Mouse (Mus musculus) hindbrain, embryonic 15.5 days (tissue): ENCODE data around the gene Nectin1. TPM values are rescaled to one million over a fixed set of nuclear protein-coding genes. Genes with fewer than 3 reads are reported as not detected.

Experiments used
- ATAC-seq: fragments of 200-750 bp; cut with Nextera tagmentation; 2 replicates; pipeline ENCODE4 v1.8.0; 2017; ENCODE audit warnings: low read depth, moderate number of reproducible peaks, moderate TSS enrichment; ENCODE audit not compliant: low FRiP score
- H3K27ac ChIP-seq: fragments of 300-500 bp; sonication (generic); replicated peaks from 2 replicates; pipeline ENCODE4 v1.5.1; 2015; ENCODE audit warnings: mild to moderate bottlenecking, inconsistent platforms
- H3K27me3 ChIP-seq: fragments of 300-500 bp; sonication (generic); 2 replicates; pipeline ENCODE4 v1.6.1; 2015; ENCODE audit warnings: control low read depth, inconsistent platforms
- H3K36me3 ChIP-seq: fragments of 300-500 bp; sonication (generic); 2 replicates; pipeline ENCODE4 v1.6.1; 2015; ENCODE audit warnings: control low read depth, inconsistent platforms
- H3K4me1 ChIP-seq: fragments of 300-500 bp; sonication (generic); replicated peaks from 2 replicates; pipeline ENCODE4 v1.6.1; 2015; ENCODE audit warnings: control low read depth, inconsistent platforms
- H3K4me2 ChIP-seq: fragments of 300-500 bp; sonication (generic); 2 replicates; pipeline ENCODE4 v1.6.1; 2015; ENCODE audit warnings: moderate library complexity, mild to moderate bottlenecking, inconsistent platforms
- H3K4me3 ChIP-seq: fragments of 300-500 bp; sonication (generic); 2 replicates; pipeline ENCODE4 v1.5.1; 2015; ENCODE audit warnings: mild to moderate bottlenecking, inconsistent platforms
- H3K9ac ChIP-seq: fragments of 300-500 bp; sonication (generic); 2 replicates; pipeline ENCODE4 v1.6.1; 2015; ENCODE audit warnings: inconsistent platforms
- H3K9me3 ChIP-seq: fragments of 300-500 bp; sonication (generic); 2 replicates; pipeline ENCODE4 v1.6.1; 2016; ENCODE audit warnings: control low read depth, inconsistent platforms
- WGBS: fragments of 180-500 bp; shearing (Covaris S2); methylation state at CpG from one replicate; pipeline ENCODE4 v1.1.7; 2015; 5-methylcytosine and 5-hydroxymethylcytosine counted together
- polyA plus RNA-seq: library from polyadenylated mRNA; unstranded; fragments of >200 nt; fragmentation: Nextera tagmentation; extraction: Ambion mirVana; gene quantifications from 2 replicates; pipeline ENCODE4 v1.2.1, GENCODE M21; 2015

The Nectin1 gene
- polyA plus RNA-seq, 1 experiment from 2014 or later = 16.2 TPM

DNA sequence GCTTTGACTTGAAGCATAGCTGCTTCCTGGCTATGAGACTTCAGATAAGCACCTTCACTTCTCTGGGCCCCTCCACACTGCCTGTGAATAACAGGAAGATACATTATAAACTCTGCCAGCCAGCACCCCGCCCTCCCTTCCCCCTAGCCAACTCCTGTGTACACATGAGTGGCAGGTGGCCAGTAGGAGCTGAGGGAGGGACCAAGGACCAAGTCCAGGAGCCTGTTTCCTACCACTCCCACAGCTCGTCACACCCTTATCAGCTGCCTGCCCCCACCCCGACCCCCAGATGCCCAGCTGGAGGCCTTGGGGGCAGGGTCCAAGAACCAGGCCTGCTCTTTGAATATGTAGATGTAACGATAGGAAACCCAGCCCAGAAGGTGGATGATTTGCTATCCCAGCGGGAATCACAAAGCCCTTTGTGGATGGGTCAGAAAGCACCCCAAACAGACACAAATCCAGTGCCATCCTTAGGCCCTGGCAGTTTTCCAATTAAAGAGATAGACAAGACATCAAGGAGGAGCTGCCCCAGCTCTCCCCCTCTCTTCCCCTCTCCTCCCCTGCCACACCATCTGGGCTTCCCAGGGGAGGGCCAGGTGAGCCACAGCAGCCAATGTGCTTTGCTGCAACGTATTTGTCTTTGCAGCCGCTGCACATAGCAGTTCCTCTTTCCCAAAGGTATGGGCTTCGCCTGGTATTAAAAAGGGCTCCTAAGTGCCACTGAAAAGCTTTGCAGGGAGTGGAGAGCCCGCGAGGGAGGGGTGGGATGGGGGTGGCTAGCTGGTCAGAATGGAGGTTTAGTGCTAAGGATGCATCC, 14.1 kb upstream of the Nectin1 start:
- Histone ChIP-seq H3K27ac (no peak overlapping the region), H3K4me1 (peaks cover 12% of the 10 kb centered on the region), H3K27me3 (peaks cover 2% of the 10 kb centered on the region), H3K9me3 (no peaks in the 10 kb centered on the region), H3K36me3 (no peaks in the 10 kb centered on the region), H3K9ac (no peak overlapping the region), H3K4me2 (no peak overlapping the region), H3K4me3 (no peak overlapping the region)
- peak; percentile 16; the same call in 1 of the 2 replicates for ATAC-seq
- 14% methylated on average over 10 of the region's 10 CpGs for WGBS

GRCm38 (mm10) chr9:43730284-43731027, 13.3 kb upstream of the Nectin1 start:
- H3K4me1 ChIP-seq = peaks cover 12% of the 10 kb centered on the region
- no peak overlapping the region for H3K27ac ChIP-seq
- H3K4me3 ChIP-seq = no peak overlapping the region
- no peak overlapping the region for H3K4me2 ChIP-seq
- 14% methylated on average over 22 of the region's 22 CpGs for WGBS
- no peak overlapping the region for H3K9ac ChIP-seq
- no peaks in the 10 kb centered on the region for H3K9me3 ChIP-seq
- ATAC-seq = peak; percentile 32; the same call in 1 of the 2 replicates
- H3K36me3 ChIP-seq = no peaks in the 10 kb centered on the region
- H3K27me3 ChIP-seq = peaks cover 2% of the 10 kb centered on the region

DNA sequence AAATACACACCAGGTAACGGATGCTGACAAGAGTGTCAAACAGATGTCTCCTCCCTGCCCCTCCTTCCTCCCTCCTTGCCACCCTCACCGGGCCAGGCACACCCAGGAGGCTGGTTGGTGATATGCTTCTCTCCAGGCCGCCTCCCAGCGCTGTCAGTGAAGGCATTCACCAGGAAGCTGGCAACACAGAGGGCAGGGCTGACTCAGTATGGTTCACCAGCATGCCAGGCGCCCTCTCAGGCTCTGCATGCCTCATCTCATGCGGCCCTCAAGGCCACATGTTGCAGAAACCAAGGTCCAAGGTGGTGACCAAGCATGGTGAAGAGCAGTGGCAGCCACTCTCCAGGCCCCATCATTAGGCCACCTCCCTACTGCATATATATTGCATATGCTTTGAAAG, 11.9 kb upstream of the Nectin1 start:
- 72% methylated on average over 6 of the region's 6 CpGs for WGBS
- H3K4me2 ChIP-seq = no peak overlapping the region
- peaks cover 14% of the 10 kb centered on the region for H3K4me1 ChIP-seq
- no peak overlapping the region for H3K9ac ChIP-seq
- no peaks in the 10 kb centered on the region for H3K9me3 ChIP-seq
- no peaks in the 10 kb centered on the region for H3K36me3 ChIP-seq
- no peak overlapping the region for H3K4me3 ChIP-seq
- ATAC-seq = no peak
- peaks cover 2% of the 10 kb centered on the region for H3K27me3 ChIP-seq
- no peak overlapping the region for H3K27ac ChIP-seq

DNA sequence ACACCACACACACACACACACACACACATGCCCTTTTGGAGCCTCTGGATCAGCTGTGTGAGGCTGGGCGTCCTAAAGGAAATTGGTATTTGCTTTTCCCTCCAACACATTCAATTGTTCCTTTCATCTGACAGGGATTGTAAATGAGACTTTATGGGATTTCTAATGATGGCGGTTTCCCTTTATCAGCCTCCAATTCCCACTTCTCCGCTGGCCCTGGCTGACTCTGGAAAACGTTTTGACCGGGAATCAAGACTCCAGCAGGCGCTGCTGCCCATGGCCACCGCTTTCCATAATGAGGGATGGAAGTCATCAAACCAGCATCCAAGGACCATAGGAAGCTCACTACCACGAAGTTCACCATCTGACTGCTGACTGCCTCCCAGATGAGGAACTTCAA, 11.1 kb upstream of the Nectin1 start:
- H3K27ac ChIP-seq = no peak overlapping the region
- H3K27me3 ChIP-seq = peaks cover 2% of the 10 kb centered on the region
- H3K4me3 ChIP-seq = no peak overlapping the region
- no peak for ATAC-seq
- 54% methylated on average over 8 of the region's 8 CpGs for WGBS
- no peak overlapping the region for H3K9ac ChIP-seq
- peaks cover 22% of the 10 kb centered on the region for H3K4me1 ChIP-seq
- no peaks in the 10 kb centered on the region for H3K36me3 ChIP-seq
- H3K4me2 ChIP-seq = no peak overlapping the region
- H3K9me3 ChIP-seq = no peaks in the 10 kb centered on the region

DNA sequence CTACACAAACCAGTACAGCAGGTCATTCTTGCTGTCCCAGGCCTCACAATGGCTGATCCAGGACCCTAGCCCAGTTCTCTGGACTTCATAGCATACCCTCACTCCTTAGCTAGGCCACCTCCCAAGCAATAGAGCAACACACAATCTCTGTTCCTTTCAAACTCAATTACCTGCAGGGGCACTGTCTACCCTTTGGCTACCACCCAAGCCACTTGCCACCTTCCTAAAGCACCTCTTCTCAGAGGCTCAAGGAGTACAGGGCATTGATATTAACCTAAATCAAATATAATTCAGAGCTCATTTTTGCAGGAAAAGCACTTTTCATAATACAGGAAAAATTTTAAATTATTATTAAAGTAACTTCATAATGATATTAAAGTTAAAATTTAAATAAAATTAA, 8.8 kb upstream of the Nectin1 start:
- Histone ChIP-seq H3K27ac (no peak overlapping the region), H3K9ac (no peak overlapping the region), H3K36me3 (no peaks in the 10 kb centered on the region), H3K4me3 (no peak overlapping the region), H3K4me2 (no peak overlapping the region), H3K27me3 (peaks cover 2% of the 10 kb centered on the region), H3K4me1 (peaks cover 27% of the 10 kb centered on the region), H3K9me3 (no peaks in the 10 kb centered on the region)
- no peak for ATAC-seq

DNA sequence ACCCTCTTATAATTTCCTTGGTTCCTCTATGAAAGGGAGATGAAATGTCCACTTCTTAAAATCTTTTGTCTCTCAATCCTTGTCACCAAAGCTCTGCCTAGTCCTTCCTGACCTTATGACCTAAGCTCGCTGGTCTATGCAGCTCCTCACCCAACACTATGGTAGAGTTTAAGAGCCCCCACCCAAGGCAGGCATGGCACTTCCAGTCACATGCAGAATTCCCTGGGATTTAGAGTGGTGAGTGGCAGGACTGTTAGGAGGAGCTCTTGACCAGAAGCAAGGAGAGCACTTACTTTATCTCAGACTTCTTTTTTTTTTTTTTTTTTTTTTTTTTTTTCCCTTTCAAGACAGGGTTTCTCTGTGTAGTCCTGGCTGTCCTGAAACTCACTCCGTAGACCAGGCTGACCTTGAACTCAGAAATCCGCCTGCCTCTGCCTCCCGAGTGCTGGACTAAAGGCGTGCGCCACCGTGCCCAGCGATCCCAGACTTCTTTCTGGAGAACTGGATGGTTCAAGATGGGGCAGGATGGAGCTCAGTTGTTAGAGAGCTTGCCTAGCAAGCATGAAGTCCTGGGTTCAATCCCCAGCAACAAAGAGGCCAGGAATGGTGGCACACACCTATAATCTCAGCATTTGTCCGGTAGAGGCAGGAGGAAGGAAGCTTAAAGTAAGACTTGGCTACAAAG, 7.6 kb upstream of the Nectin1 start:
- no peak overlapping the region for H3K4me2 ChIP-seq
- no peak for ATAC-seq
- no peak overlapping the region for H3K9ac ChIP-seq
- no peaks in the 10 kb centered on the region for H3K36me3 ChIP-seq
- peaks cover 23% of the 10 kb centered on the region for H3K4me1 ChIP-seq
- peaks cover 2% of the 10 kb centered on the region; the same call in 1 of the 2 replicates for H3K27me3 ChIP-seq
- WGBS = 91% methylated on average over 9 of the region's 9 CpGs
- H3K9me3 ChIP-seq = no peaks in the 10 kb centered on the region
- no peak overlapping the region for H3K4me3 ChIP-seq
- H3K27ac ChIP-seq = no peak overlapping the region

- Histone ChIP-seq H3K4me1 (peaks cover 23% of the 10 kb centered on the region), H3K4me3 (no peak overlapping the region), H3K27me3 (no peaks in the 10 kb centered on the region), H3K9me3 (no peaks in the 10 kb centered on the region), H3K9ac (no peak overlapping the region), H3K36me3 (no peaks in the 10 kb centered on the region), H3K4me2 (peak overlapping the region; percentile 46; the same call in 1 of the 2 replicates), H3K27ac (no peak overlapping the region)
- 19% methylated on average over 3 of the region's 3 CpGs for WGBS
- ATAC-seq = no peak
These were observed 6.5 kb upstream of the Nectin1 start for GRCm38 (mm10) chr9:43737331-43737730.

- Histone ChIP-seq H3K27me3 (no peaks in the 10 kb centered on the region), H3K4me2 (peak overlapping the region; percentile 46), H3K9ac (no peak overlapping the region), H3K4me3 (no peak overlapping the region), H3K4me1 (peaks cover 26% of the 10 kb centered on the region), H3K9me3 (no peaks in the 10 kb centered on the region), H3K27ac (no peak overlapping the region), H3K36me3 (no peaks in the 10 kb centered on the region)
- no peak for ATAC-seq
- 2% methylated on average over 12 of the region's 12 CpGs for WGBS
These were observed 5.9 kb upstream of the Nectin1 start for GRCm38 (mm10) chr9:43737871-43738292.

DNA sequence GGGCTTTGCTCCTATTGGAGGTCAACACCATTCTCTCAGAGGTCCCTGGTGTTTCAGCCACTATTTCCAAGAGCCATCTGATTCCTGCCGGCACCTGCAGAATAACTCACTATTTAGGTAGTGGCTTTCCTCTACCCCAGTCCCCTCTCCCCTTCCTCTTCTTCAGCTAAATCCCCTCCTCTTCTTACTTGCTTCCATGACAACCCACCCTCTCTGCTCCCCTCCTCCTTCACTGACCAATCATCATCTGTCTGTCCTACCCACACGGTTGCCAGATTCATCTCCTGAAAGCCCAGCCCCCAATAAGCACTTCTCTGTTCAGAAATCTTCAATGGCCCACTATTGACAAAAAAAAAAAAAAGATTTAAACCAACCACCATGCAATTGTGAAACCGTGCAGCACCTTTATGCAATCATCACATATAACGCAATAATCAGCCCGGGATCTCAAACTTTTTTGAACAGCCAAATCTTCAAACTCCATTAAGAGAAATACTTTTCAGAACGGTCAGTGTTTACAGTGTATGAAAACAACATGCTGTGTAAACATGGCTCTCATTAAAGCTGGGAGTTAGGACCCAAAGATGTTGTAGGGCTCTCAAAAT, 5.2 kb upstream of the Nectin1 start:
- Histone ChIP-seq H3K36me3 (no peaks in the 10 kb centered on the region), H3K9ac (no peak overlapping the region), H3K27ac (no peak overlapping the region), H3K4me3 (no peak overlapping the region), H3K4me2 (peak overlapping the region; percentile 46; the same call in 1 of the 2 replicates), H3K4me1 (peaks cover 31% of the 10 kb centered on the region), H3K27me3 (no peaks in the 10 kb centered on the region), H3K9me3 (no peaks in the 10 kb centered on the region)
- no peak for ATAC-seq
- 35% methylated on average over 6 of the region's 6 CpGs for WGBS

GRCm38 (mm10) chr9:43741277-43741676, 2.5 kb upstream of the Nectin1 start:
- Histone ChIP-seq H3K27ac (no peak overlapping the region), H3K36me3 (no peaks in the 10 kb centered on the region), H3K4me3 (no peak overlapping the region), H3K4me2 (no peak overlapping the region), H3K9me3 (no peaks in the 10 kb centered on the region), H3K27me3 (no peaks in the 10 kb centered on the region), H3K4me1 (peaks cover 39% of the 10 kb centered on the region), H3K9ac (no peak overlapping the region)
- WGBS = 85% methylated on average over 2 of the region's 2 CpGs
- ATAC-seq = no peak

DNA sequence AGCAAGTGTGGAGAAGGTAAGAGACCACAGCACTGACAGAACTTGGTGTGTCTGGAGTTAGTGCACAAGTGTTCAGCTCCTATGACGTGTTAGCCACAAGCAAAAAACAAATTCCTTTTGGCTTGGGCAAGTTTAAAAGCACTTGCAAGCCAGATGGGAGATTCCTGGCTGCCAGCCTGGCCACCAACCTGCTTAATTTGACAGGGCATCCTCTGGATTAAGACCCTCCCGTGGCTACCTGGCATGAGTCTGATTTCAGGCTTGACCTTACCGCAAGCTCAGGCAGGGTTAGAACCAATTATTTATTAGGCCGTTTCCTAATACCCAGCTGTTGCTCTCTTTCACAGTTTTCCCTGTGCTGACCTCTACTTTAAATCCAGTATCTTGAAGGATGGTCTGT, 1.7 kb upstream of the Nectin1 start:
- no peak for ATAC-seq
- Histone ChIP-seq H3K9me3 (no peaks in the 10 kb centered on the region), H3K36me3 (no peaks in the 10 kb centered on the region), H3K9ac (no peak overlapping the region), H3K27ac (no peak overlapping the region), H3K4me3 (no peak overlapping the region), H3K4me2 (no peak overlapping the region), H3K4me1 (peaks cover 43% of the 10 kb centered on the region), H3K27me3 (no peaks in the 10 kb centered on the region)
- WGBS = 70% methylated on average over 4 of the region's 4 CpGs
